Comparison of ENCODE assay signal across 7 mouse cellular contexts in genomic region chr8:4166881-4167525, GRCm38 (mm10). TPM values are rescaled to one million over a fixed set of nuclear protein-coding genes. Genes with fewer than 3 reads are reported as not detected.
DNase-seq lines count a peak whose midpoint lies in the region; ATAC-seq and TF ChIP-seq lines count a peak whose summit lies in the region.

No protein-coding gene starts in this region.

- H3K4me2 ChIP-seq in stomach, embryonic 14.5 days (replicated peaks; ENCODE audit: low read depth, low read length): peak overlapping the region; percentile 62

- peaks cover 6% of the 10 kb centered on the region; the same call in 1 of the 2 replicates for H3K4me1 ChIP-seq in spleen, adult 2 months (ENCODE audit: control insufficient read depth, insufficient read depth, insufficient read length)
- H3K4me1 ChIP-seq in embryonic fibroblast, embryonic 13.5 days (ENCODE audit: control insufficient read depth, insufficient read depth, low read length): no peaks in the 10 kb centered on the region
- peaks cover 12% of the 10 kb centered on the region for H3K4me1 ChIP-seq in limb, embryonic 10.5 days
- H3K4me1 ChIP-seq in stomach, embryonic 14.5 days (ENCODE audit: control insufficient read depth, insufficient read depth, low read length): 0 out of 2 replicates have a peak, but pooled peaks cover 4% of the 10 kb centered on the region

- no peak for TF ChIP-seq POLR2A in spleen, adult 2 months (IDR thresholded peaks at IDR 0.05; ENCODE audit: low read depth, low read length)
- no peak for TF ChIP-seq POLR2A in embryonic fibroblast, embryonic 13.5 days (IDR thresholded peaks at IDR 0.05; ENCODE audit: low read depth, low read length)

- H3K27me3 ChIP-seq in spleen, adult 2 months (ENCODE audit: control insufficient read depth, insufficient read depth, low read length): no peaks in the 10 kb centered on the region
- no peaks in the 10 kb centered on the region for H3K27me3 ChIP-seq in limb, embryonic 10.5 days (ENCODE audit: low read depth, poor library complexity, severe bottlenecking)
- no peaks in the 10 kb centered on the region for H3K27me3 ChIP-seq in stomach, embryonic 14.5 days (ENCODE audit: control insufficient read depth, insufficient read depth, low read length)

- WGBS in spleen, adult 2 months: 14% methylated on average over 10 of the region's 10 CpGs
- WGBS in limb, embryonic 10.5 days: 12% methylated on average over 10 of the region's 10 CpGs
- WGBS in stomach, embryonic 14.5 days: 10% methylated on average over 10 of the region's 10 CpGs

- intact Hi-C loops in left cerebral cortex, postnatal 36 days (cut with DNase I): no loop called here

- no peaks in the 10 kb centered on the region for H3K36me3 ChIP-seq in spleen, adult 2 months (ENCODE audit: control insufficient read depth, insufficient read depth, low read length)
- no peaks in the 10 kb centered on the region for H3K36me3 ChIP-seq in limb, embryonic 10.5 days
- H3K36me3 ChIP-seq in stomach, embryonic 14.5 days (ENCODE audit: control insufficient read depth, insufficient read depth, low read length): no peaks in the 10 kb centered on the region

- no peak for TF ChIP-seq CTCF in spleen, adult 2 months (IDR thresholded peaks at IDR 0.05; ENCODE audit: extremely low read depth, insufficient read depth, insufficient read length, insufficient replicate concordance)
- TF ChIP-seq CTCF in embryonic fibroblast, embryonic 13.5 days (IDR thresholded peaks at IDR 0.05; ENCODE audit: borderline replicate concordance, insufficient read depth, low read length): no peak

- peak overlapping the region; percentile 79 for H3K4me3 ChIP-seq in spleen, adult 2 months (ENCODE audit: extremely low read depth, insufficient read depth, insufficient read length)
- peak overlapping the region; percentile 56 for H3K4me3 ChIP-seq in embryonic fibroblast, embryonic 13.5 days (ENCODE audit: insufficient read depth, low read length)
- H3K4me3 ChIP-seq in limb, embryonic 10.5 days: peak overlapping the region; percentile 81
- H3K4me3 ChIP-seq in stomach, embryonic 14.5 days (ENCODE audit: low read depth, low read length): peak overlapping the region; percentile 80

- ATAC-seq in stomach, embryonic 14.5 days (ENCODE audit: insufficient number of reproducible peaks, insufficient read depth, low FRiP score, low read depth): no peak

- H3K9me3 ChIP-seq in limb, embryonic 10.5 days (replicated peaks): no peaks in the 10 kb centered on the region
- no peaks in the 10 kb centered on the region for H3K9me3 ChIP-seq in stomach, embryonic 14.5 days (ENCODE audit: control insufficient read depth, low read depth, low read length)

- no peak for DNase-seq in spleen, adult 2 months (ENCODE audit: low read depth in 1 of 2, low spot score in 2 of 2)
- no peak for DNase-seq in spleen, postnatal 10 days (ENCODE audit: low spot score in 2 of 2)
- no peak for DNase-seq in limb, embryonic 10.5 days (ENCODE audit: low spot score)
- DNase-seq in frontal cortex, postnatal 36 days (ENCODE audit: low spot score in 2 of 2): no peak
- DNase-seq in left cerebral cortex, postnatal 36 days (ENCODE audit: low spot score in 2 of 2): no peak

- peak overlapping the region; percentile 74 for H3K9ac ChIP-seq in stomach, embryonic 14.5 days (replicated peaks; ENCODE audit: low read depth, low read length)

- H3K27ac ChIP-seq in spleen, adult 2 months (ENCODE audit: insufficient read depth, low read length): no peak overlapping the region
- H3K27ac ChIP-seq in embryonic fibroblast, embryonic 13.5 days (ENCODE audit: insufficient read depth, low read length): no peak overlapping the region
- peak overlapping the region; percentile 80 for H3K27ac ChIP-seq in limb, embryonic 10.5 days
- H3K27ac ChIP-seq in stomach, embryonic 14.5 days (ENCODE audit: low read length): no peak overlapping the region

RNA-seq across cellular contexts. Expression of gene Evi5l, which starts 0.6 kb away (rescaled TPM):
- 10.2 and 12.9 TPM in 2 replicates for polyA plus RNA-seq in spleen, adult 2 months (2012; rRNA removed)
- polyA plus RNA-seq in embryonic fibroblast, embryonic 13.5 days (2011; ENCODE audit: insufficient read length, low read depth, missing spikeins): 15.4 and 30.3 TPM in 2 replicates
- 14.4 and 25.5 TPM in 2 replicates for polyA plus RNA-seq in limb, embryonic 10.5 days (2016; fragmentation: Nextera tagmentation; extraction: Ambion mirVana)
- 20.2 and 20.8 TPM in 2 replicates for polyA plus RNA-seq in stomach, embryonic 14.5 days (2014; fragmentation: Nextera tagmentation; extraction: Ambion mirVana)
- total RNA-seq in left cerebral cortex, postnatal 36 days (2021): 100 to 1,000 TPM; 104 to 117 TPM

RNA-seq across cellular contexts. Expression of gene Cd209g, which starts 33.1 kb away (rescaled TPM):
- 1.1 and 4.6 TPM in 2 replicates for polyA plus RNA-seq in spleen, adult 2 months (2012; rRNA removed)
- polyA plus RNA-seq in embryonic fibroblast, embryonic 13.5 days (2011; ENCODE audit: insufficient read length, low read depth, missing spikeins): not detected in 2 replicates
- polyA plus RNA-seq in limb, embryonic 10.5 days (2016; fragmentation: Nextera tagmentation; extraction: Ambion mirVana): not detected in 2 replicates
- not detected in 2 replicates for polyA plus RNA-seq in stomach, embryonic 14.5 days (2014; fragmentation: Nextera tagmentation; extraction: Ambion mirVana)
- total RNA-seq in left cerebral cortex, postnatal 36 days (2021): not detected

RNA-seq across cellular contexts. Expression of gene Prr36, which starts 50.3 kb away (rescaled TPM):
- polyA plus RNA-seq in spleen, adult 2 months (2012; rRNA removed): 0.14 and 0.16 TPM in 2 replicates
- 0.23 and 0.35 TPM in 2 replicates for polyA plus RNA-seq in embryonic fibroblast, embryonic 13.5 days (2011; ENCODE audit: insufficient read length, low read depth, missing spikeins)
- polyA plus RNA-seq in limb, embryonic 10.5 days (2016; fragmentation: Nextera tagmentation; extraction: Ambion mirVana): 1.5 and 2.2 TPM in 2 replicates
- polyA plus RNA-seq in stomach, embryonic 14.5 days (2014; fragmentation: Nextera tagmentation; extraction: Ambion mirVana): 6.3 and 8.9 TPM in 2 replicates
- total RNA-seq in left cerebral cortex, postnatal 36 days (2021): 10 to 100 TPM; 47.8 to 48.7 TPM

RNA-seq across cellular contexts. Expression of gene Lrrc8e, which starts 59.6 kb away (rescaled TPM):
- polyA plus RNA-seq in spleen, adult 2 months (2012; rRNA removed): 0.02 and 0.06 TPM in 2 replicates
- polyA plus RNA-seq in embryonic fibroblast, embryonic 13.5 days (2011; ENCODE audit: insufficient read length, low read depth, missing spikeins): 1.7 and 2.2 TPM in 2 replicates
- 0.11 and 0.20 TPM in 2 replicates for polyA plus RNA-seq in limb, embryonic 10.5 days (2016; fragmentation: Nextera tagmentation; extraction: Ambion mirVana)
- 3.5 and 3.6 TPM in 2 replicates for polyA plus RNA-seq in stomach, embryonic 14.5 days (2014; fragmentation: Nextera tagmentation; extraction: Ambion mirVana)
- total RNA-seq in left cerebral cortex, postnatal 36 days (2021): not detected
